Mouse (Mus musculus) ES-E14 (cell line): ENCODE measurements around the gene Ccdc151.

Source experiments
- CHD2 ChIP-seq: IDR thresholded peaks from 2 replicates; pipeline ENCODE4 v1.6.1; 2014; ENCODE audit warnings: mild to moderate bottlenecking, low read depth, low read length, inconsistent platforms
- MAFK ChIP-seq: IDR thresholded peaks from 2 replicates; pipeline ENCODE4 v1.6.1; 2014; ENCODE audit warnings: mild to moderate bottlenecking, low read depth, low read length, inconsistent platforms; ENCODE audit not compliant: insufficient read depth
- ZC3H11A ChIP-seq: IDR thresholded peaks from 2 replicates; pipeline ENCODE4 v1.6.1; 2012; ENCODE audit warnings: low read depth, mild to moderate bottlenecking, inconsistent platforms, low read length, borderline replicate concordance
- ZNF384 ChIP-seq: IDR thresholded peaks from 2 replicates; pipeline ENCODE4 v1.6.1; 2012; ENCODE audit warnings: low read depth, low read length, inconsistent platforms

GRCm38 (mm10) chr9:21960558-21961208 lies 41.8 kb downstream of the Ccdc151 start:
- TF ChIP-seq MAFK, result no peak
- no peak for TF ChIP-seq ZNF384
- TF ChIP-seq CHD2, result no peak
- TF ChIP-seq ZC3H11A, result no peak
